Mouse (Mus musculus) myocyte (in vitro differentiated cells): ENCODE results near the gene Ski.

Experiments used
- CEBPB ChIP-seq: IDR thresholded peaks from 2 replicates; pipeline ENCODE4 v1.6.1; 2011; ENCODE audit warnings: mild to moderate bottlenecking, moderate library complexity; ENCODE audit not compliant: poor library complexity, insufficient read depth, severe bottlenecking
- E2F4 ChIP-seq: IDR thresholded peaks from one replicate; pipeline ENCODE4 v1.6.1; 2011; ENCODE audit warnings: mild to moderate bottlenecking, control low read depth, moderate library complexity; ENCODE audit not compliant: insufficient read depth
- MAX ChIP-seq: IDR thresholded peaks from one replicate; pipeline ENCODE4 v1.6.1; 2011; ENCODE audit warnings: low read depth, mild to moderate bottlenecking, control low read depth
- MYOG ChIP-seq, 3 experiments: IDR thresholded peaks; one replicate each; pipeline ENCODE4 v1.6.1; 2011; ENCODE audit warnings: control low read depth in 2 of 3, low read depth in 2 of 3, mild to moderate bottlenecking in 2 of 3; ENCODE audit not compliant: insufficient read length in 2 of 3, control insufficient read depth in 1 of 3, insufficient read depth in 1 of 3
- POLR2A ChIP-seq: IDR thresholded peaks from one replicate; pipeline ENCODE4 v1.6.1; 2011; ENCODE audit warnings: low read depth, mild to moderate bottlenecking, control low read depth, moderate library complexity; ENCODE audit not compliant: insufficient read length
- POLR2AphosphoS2 ChIP-seq: IDR thresholded peaks from one replicate; pipeline ENCODE4 v1.6.1; 2011; ENCODE audit warnings: low read depth, control low read depth; ENCODE audit not compliant: insufficient read length
- REST ChIP-seq: IDR thresholded peaks from one replicate; pipeline ENCODE4 v1.6.1; 2011; ENCODE audit warnings: mild to moderate bottlenecking, control low read depth, moderate library complexity; ENCODE audit not compliant: insufficient read depth, insufficient read length
- TCF3 ChIP-seq: IDR thresholded peaks from one replicate; pipeline ENCODE4 v1.6.1; 2011; ENCODE audit warnings: low read depth, control low read depth; ENCODE audit not compliant: insufficient read length
- USF1 ChIP-seq: IDR thresholded peaks from one replicate; pipeline ENCODE4 v1.6.1; 2011; ENCODE audit warnings: low read depth, mild to moderate bottlenecking, control low read depth, moderate library complexity

DNA sequence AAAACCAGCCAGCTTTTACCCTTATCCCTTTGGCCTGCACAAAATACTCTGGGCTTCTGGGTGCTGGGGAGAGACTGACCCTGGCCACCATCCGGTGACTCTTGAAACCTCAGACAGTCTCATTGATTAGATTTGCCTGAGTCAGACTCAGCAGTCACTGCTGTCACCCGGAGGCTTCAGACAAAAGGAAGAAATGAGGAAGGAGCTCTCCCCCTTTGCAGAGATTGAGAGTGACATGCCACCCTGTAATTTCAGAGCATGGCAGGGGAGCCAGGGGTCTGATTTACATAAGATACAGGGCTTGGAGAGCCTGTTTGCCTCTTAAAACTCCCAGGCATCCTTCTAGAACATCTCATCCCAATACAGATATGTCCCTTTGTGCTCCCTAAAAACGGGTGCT lies 89.2 kb downstream of the Ski start:
- TF ChIP-seq POLR2A: no peak
- TF ChIP-seq MAX: no peak
- no peak for TF ChIP-seq REST
- no peak for TF ChIP-seq USF1
- TF ChIP-seq POLR2AphosphoS2: no peak
- no peak for TF ChIP-seq E2F4
- TF ChIP-seq MYOG (IDR thresholded peaks at IDR 0.05; ENCODE audit: control insufficient read depth in 1 of 3, insufficient read depth in 1 of 3, insufficient read length in 2 of 3, low read depth in 2 of 3): no peak
- TF ChIP-seq CEBPB: no peak
- no peak for TF ChIP-seq TCF3
